ENCODE assay signal across 15 mouse cellular contexts in genomic region chr7:89727615-89728014, GRCm38 (mm10).
"Had no signal": no experiment of that assay in that cellular context is flagged by ENCODE, and none has a peak within 500 bp of the region (broad histone marks: within the 10 kb centered on the region; RNA-seq: fewer than 3 reads in every experiment).

No protein-coding gene starts in this region.

- H3K27ac ChIP-seq: neural tube, embryonic 15.5 days; stomach, embryonic 15.5 days; stomach, postnatal 0 days had no signal

- H3K4me1 ChIP-seq: neural tube, embryonic 15.5 days; stomach, embryonic 15.5 days had no signal

- H3K36me3 ChIP-seq: neural tube, embryonic 15.5 days; stomach, embryonic 15.5 days had no signal

- H3K27me3 ChIP-seq: neural tube, embryonic 15.5 days; stomach, embryonic 15.5 days had no signal

- H3K4me2 ChIP-seq: neural tube, embryonic 15.5 days; stomach, embryonic 15.5 days had no signal

- DNase-seq: retina, postnatal 1 day; right cerebral cortex, adult 18-20 months; right cerebral cortex, postnatal 14 days; right cerebral cortex, postnatal 25 days; right cerebral cortex, postnatal 4 days; spleen, adult 18-20 months; thymus, adult 18-20 months; thymus, adult 2 months; thymus, postnatal 14 days; thymus, postnatal 25 days; thymus, postnatal 36 days; thymus, postnatal 4 days had no signal

- H3K4me3 ChIP-seq: neural tube, embryonic 15.5 days; stomach, embryonic 15.5 days had no signal

- H3K9me3 ChIP-seq: neural tube, embryonic 15.5 days; stomach, embryonic 15.5 days had no signal

- H3K9ac ChIP-seq: neural tube, embryonic 15.5 days; stomach, embryonic 15.5 days had no signal
